Mouse (Mus musculus) hindbrain, embryonic 12.5 days (tissue): ENCODE results near the gene Rpl38. TPM values are rescaled to one million over a fixed set of nuclear protein-coding genes. Genes with fewer than 3 reads are reported as not detected.

ENCODE experiments used
- ATAC-seq: fragments of 200-750 bp; cut with Nextera tagmentation; 2 replicates; pipeline ENCODE4 v1.8.0; 2017; ENCODE audit warnings: moderate TSS enrichment; ENCODE audit not compliant: low FRiP score
- H3K27ac ChIP-seq: fragments of 300-500 bp; sonication (generic); 2 replicates; pipeline ENCODE4 v1.5.1; 2016; ENCODE audit warnings: mild to moderate bottlenecking
- H3K27me3 ChIP-seq: fragments of 300-500 bp; sonication (generic); 2 replicates; pipeline ENCODE4 v1.6.1; 2016; ENCODE audit warnings: mild to moderate bottlenecking
- H3K36me3 ChIP-seq: fragments of 300-500 bp; sonication (generic); 2 replicates; pipeline ENCODE4 v1.6.1; 2016; ENCODE audit warnings: mild to moderate bottlenecking
- H3K4me1 ChIP-seq: fragments of 300-500 bp; sonication (generic); 2 replicates; pipeline ENCODE4 v1.6.1; 2016
- H3K4me2 ChIP-seq: fragments of 300-500 bp; sonication (generic); replicated peaks from 2 replicates; pipeline ENCODE4 v1.6.1; 2016; ENCODE audit warnings: mild to moderate bottlenecking
- H3K4me3 ChIP-seq: fragments of 300-500 bp; sonication (generic); 2 replicates; pipeline ENCODE4 v1.5.1; 2016; ENCODE audit warnings: mild to moderate bottlenecking
- H3K9ac ChIP-seq: fragments of 300-500 bp; sonication (generic); 2 replicates; pipeline ENCODE4 v1.6.1; 2016; ENCODE audit warnings: mild to moderate bottlenecking, moderate library complexity
- H3K9me3 ChIP-seq: fragments of 300-500 bp; sonication (generic); replicated peaks from 2 replicates; pipeline ENCODE4 v1.6.1; 2016; ENCODE audit warnings: mild to moderate bottlenecking
- WGBS: fragments of 180-500 bp; shearing (Covaris S2); methylation state at CpG from one replicate; pipeline ENCODE4 v1.1.7; 2016; 5-methylcytosine and 5-hydroxymethylcytosine counted together
- polyA plus RNA-seq: library from polyadenylated mRNA; unstranded; fragments of >200 nt; fragmentation: Nextera tagmentation; extraction: Ambion mirVana; gene quantifications from 2 replicates; pipeline ENCODE4 v1.2.1, GENCODE M21; 2016

Gene Rpl38
- 787 and 856 TPM in 2 replicates for polyA plus RNA-seq

DNA sequence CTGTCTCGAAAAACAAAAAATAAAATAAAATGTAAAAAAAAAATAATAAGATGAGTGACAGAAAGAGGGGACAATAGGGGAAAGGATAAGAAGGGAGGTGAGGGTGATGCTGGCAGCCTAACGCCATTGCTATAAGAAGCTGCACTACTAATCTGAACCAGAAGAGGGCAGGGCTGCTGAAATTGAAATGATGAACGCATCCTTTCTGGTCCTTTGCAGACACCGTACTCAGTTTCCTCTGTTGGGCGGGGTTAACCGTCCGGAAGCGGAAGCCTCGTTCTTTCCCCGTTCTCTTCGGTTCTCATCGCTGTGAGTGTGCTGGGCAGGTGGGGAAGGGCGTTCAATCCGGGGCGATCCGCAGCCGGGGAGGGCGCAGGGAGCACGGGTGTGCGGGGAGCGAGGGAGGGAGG, at the start of gene Rpl38:
Rpl38 (plus strand) TSS at position 224 of the 410 bp plus-strand sequence.
- Histone ChIP-seq H3K4me3 (peak within 1 kb of the TSS; percentile 75), H3K36me3 (peaks cover 30% of the 10 kb centered on the region), H3K9ac (peak within 1 kb of the TSS; percentile 93), H3K4me1 (peaks cover 27% of the 10 kb centered on the region), H3K27ac (peak within 1 kb of the TSS; percentile 91), H3K27me3 (peaks cover 21% of the 10 kb centered on the region), H3K4me2 (peak within 1 kb of the TSS; percentile 96), H3K9me3 (no peaks in the 10 kb centered on the region)
- WGBS, result under 1% methylated on average over 20 of the region's 21 CpGs
- ATAC-seq, result peak; percentile 83

DNA sequence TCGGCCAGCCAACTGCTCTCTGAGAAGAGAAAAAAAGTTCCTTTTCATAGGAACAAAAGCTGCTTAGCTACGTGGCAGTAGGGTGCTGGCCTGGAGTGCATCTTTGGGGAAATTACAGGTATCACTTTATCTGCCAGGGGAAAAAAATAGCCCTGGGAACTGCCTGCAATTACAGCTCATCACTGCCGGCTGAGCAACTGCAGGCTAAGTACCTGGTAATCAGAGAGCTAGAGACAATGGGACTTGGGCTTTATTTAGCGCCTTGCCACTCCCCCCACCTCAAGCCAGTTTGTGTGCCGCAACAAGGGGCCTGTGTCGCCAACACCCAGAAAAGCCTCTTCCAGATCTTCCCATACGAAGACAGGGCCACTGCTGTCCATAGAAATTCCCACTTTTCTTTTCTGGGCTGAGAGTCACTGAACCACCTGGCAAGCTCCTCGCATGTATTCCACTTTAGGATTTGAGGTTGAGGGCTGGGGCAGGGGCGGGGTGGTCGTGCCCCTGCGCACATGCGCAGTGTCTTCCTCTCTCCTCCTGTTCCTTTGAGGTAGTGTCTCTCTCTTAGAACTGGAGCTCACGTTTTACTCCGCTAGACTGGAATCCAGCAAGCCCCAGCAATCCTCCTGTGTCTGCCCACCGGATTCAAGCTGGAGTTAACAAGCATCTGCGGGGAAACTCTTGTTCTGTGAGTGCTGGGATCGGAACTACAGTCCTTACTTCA, 49.5 kb upstream of the Rpl38 start:
- no peak overlapping the region for H3K4me3 ChIP-seq
- 47% methylated on average over 17 of the region's 17 CpGs for WGBS
- no peaks in the 10 kb centered on the region for H3K27me3 ChIP-seq
- no peaks in the 10 kb centered on the region for H3K4me1 ChIP-seq
- ATAC-seq, result no peak
- no peak overlapping the region for H3K4me2 ChIP-seq
- no peak overlapping the region for H3K27ac ChIP-seq
- H3K36me3 ChIP-seq, result no peaks in the 10 kb centered on the region
- no peaks in the 10 kb centered on the region for H3K9me3 ChIP-seq
- no peak overlapping the region for H3K9ac ChIP-seq

DNA sequence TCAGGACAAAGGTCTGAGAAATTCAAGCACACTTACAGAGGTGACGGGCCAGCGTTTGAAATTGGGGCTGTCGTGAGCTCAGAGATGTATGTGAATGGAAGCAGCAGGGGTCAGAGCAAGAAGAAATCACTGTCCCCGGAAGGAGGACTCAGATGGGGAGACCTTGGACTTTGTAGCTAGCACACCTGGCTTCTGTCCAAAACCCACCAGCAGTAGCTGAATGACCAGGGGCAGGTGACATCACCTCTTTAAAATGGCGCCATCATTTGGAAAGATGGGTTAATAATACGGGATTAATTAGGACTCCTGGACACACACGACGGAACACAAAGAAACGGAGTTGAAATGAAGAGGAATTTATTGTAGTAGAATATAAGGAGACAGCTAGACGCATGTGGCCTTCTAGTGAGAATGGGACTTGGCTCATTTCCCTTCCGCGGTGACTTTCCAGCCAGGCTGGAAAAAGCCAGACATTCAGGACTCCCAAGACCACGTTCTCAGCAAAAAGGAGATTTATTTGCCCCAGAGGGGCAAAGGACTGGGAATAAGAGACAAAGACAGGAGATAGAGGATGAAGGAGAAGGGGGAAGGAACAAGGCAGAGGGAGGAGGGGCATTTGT, 42.1 kb upstream of the Rpl38 start:
- no peak overlapping the region for H3K4me2 ChIP-seq
- no peak overlapping the region for H3K27ac ChIP-seq
- no peaks in the 10 kb centered on the region for H3K27me3 ChIP-seq
- no peak overlapping the region for H3K9ac ChIP-seq
- WGBS, result 67% methylated on average over 13 of the region's 13 CpGs
- ATAC-seq, result no peak
- H3K4me1 ChIP-seq, result no peaks in the 10 kb centered on the region
- peaks cover 8% of the 10 kb centered on the region; the same call in 1 of the 2 replicates for H3K9me3 ChIP-seq
- no peaks in the 10 kb centered on the region for H3K36me3 ChIP-seq
- H3K4me3 ChIP-seq, result no peak overlapping the region

DNA sequence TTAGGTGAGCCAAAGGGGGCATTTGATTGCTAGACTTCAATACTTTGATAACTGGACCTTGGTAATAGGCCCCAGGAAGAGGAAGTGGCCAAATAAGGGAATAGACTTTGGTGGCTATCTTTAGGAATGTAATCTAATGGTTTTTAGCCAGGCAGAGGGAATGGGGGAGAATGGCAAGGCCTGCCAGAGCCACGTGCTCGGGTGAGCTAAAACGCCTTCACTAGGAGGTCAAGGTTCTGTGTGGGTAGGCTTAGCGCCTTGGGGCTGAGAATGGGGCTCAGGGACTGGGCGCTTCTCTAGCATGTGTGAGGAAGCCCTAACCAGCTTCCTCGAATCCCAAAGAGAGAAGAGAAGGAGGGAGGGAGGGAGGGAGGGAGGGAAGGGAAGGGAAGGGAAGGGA, 41.3 kb upstream of the Rpl38 start:
- H3K27ac ChIP-seq, result no peak overlapping the region
- no peaks in the 10 kb centered on the region for H3K36me3 ChIP-seq
- no peak for ATAC-seq
- no peaks in the 10 kb centered on the region for H3K27me3 ChIP-seq
- H3K9ac ChIP-seq, result no peak overlapping the region
- peaks cover 8% of the 10 kb centered on the region; the same call in 1 of the 2 replicates for H3K9me3 ChIP-seq
- no peak overlapping the region for H3K4me2 ChIP-seq
- 80% methylated on average over 5 of the region's 6 CpGs for WGBS
- no peak overlapping the region for H3K4me3 ChIP-seq
- H3K4me1 ChIP-seq, result no peaks in the 10 kb centered on the region

DNA sequence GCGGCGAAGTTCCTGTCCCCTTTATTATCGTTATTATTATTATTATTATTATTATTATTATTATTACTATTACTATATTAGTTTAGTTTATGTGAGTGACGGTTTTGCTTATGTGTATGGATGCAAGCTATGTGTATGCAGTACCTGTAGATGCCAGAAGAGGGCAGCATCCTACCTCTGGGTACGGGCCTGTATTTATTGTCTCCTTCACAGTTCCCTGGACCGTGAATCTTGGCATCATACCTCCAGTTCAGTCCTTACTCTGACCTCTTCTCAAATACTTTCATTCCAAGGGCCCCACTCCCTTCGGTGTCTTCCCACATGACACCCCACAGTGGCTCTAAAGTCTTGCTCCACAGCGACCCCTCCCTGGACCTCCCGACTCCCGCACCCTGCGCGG, 40.3 kb upstream of the Rpl38 start:
- Histone ChIP-seq H3K4me3 (no peak overlapping the region), H3K27me3 (no peaks in the 10 kb centered on the region), H3K9me3 (peaks cover 8% of the 10 kb centered on the region; the same call in 1 of the 2 replicates), H3K4me1 (no peaks in the 10 kb centered on the region), H3K9ac (no peak overlapping the region), H3K4me2 (no peak overlapping the region), H3K27ac (no peak overlapping the region; the same call in 1 of the 2 replicates), H3K36me3 (no peaks in the 10 kb centered on the region)
- WGBS, result 75% methylated on average over 12 of the region's 12 CpGs
- ATAC-seq, result no peak

DNA sequence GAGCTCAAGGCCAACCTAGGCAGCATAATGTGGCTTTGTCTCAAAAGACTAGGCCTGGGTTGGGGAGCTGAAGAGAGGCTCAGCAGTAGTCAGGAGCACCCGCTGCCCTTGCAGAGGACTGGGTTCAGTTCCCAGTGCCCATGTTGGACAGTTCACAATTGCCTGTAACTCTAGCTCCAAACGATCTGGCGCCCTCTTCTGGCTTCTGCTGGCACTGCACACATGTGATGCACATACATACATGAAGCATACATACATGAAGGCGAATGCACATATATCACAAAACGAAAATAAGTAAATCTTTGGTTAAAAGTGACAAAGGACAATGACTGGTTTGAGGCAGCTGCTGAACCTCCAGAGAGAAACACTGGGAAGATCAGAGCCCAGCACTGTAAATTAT, 38.3 kb upstream of the Rpl38 start:
- Histone ChIP-seq H3K27ac (no peak overlapping the region), H3K27me3 (0 out of 2 replicates have a peak, but pooled peaks cover under 1% of the 10 kb centered on the region), H3K36me3 (no peaks in the 10 kb centered on the region), H3K4me1 (no peaks in the 10 kb centered on the region), H3K4me2 (no peak overlapping the region), H3K9ac (no peak overlapping the region), H3K4me3 (no peak overlapping the region), H3K9me3 (peaks cover 8% of the 10 kb centered on the region; the same call in 1 of the 2 replicates)
- ATAC-seq, result no peak
- 78% methylated on average over 5 of the region's 5 CpGs for WGBS

DNA sequence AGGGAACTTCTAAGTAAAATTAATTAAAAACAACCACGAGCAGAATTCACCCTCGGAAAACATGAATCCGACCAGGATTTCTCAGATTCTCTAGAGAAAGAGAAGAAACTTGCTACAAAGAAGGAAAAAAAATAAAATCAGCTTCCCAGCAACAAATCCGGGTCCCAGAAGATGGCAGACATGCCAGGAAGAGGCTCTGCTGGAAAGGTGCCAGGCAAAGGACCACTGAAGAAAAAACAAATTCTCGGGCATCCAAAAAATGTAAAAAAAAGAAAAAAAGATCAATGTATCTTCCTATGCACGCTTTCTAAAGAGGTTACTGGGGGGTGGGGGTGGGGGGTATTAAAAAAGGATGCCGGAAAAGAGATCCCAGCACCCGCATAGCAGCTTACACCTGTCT, 36.1 kb upstream of the Rpl38 start:
- Histone ChIP-seq H3K4me1 (peaks cover 12% of the 10 kb centered on the region), H3K9me3 (peaks cover 8% of the 10 kb centered on the region; the same call in 1 of the 2 replicates), H3K36me3 (no peaks in the 10 kb centered on the region), H3K4me2 (no peak overlapping the region), H3K27ac (no peak overlapping the region), H3K4me3 (no peak overlapping the region), H3K9ac (no peak overlapping the region), H3K27me3 (0 out of 2 replicates have a peak, but pooled peaks cover 6% of the 10 kb centered on the region)
- WGBS, result 75% methylated on average over 8 of the region's 8 CpGs
- ATAC-seq, result no peak

DNA sequence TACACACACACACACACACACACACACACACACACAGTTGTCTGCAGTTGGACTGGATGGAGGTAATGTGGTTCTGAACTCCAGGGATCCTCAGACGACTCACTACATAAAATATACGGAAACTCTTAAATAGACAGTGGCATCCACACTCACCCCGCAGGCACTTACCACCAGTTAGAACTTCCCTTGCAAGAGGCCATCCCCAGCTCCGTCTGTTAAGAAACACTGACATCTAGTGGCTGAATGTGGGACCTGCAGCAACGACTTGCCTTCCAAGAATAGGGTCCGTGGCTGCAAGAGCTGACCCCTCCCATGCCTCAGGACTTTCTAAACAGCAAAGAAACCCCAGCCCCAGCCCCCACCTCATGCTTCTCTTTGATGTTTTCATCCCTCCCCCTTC, 32.0 kb upstream of the Rpl38 start:
- no peaks in the 10 kb centered on the region for H3K36me3 ChIP-seq
- no peak overlapping the region for H3K9ac ChIP-seq
- peaks cover 23% of the 10 kb centered on the region for H3K27me3 ChIP-seq
- ATAC-seq, result peak; percentile 64
- peaks cover 36% of the 10 kb centered on the region for H3K4me1 ChIP-seq
- 0% methylated on average over 6 of the region's 6 CpGs for WGBS
- H3K9me3 ChIP-seq, result no peaks in the 10 kb centered on the region
- peak overlapping the region; percentile 19 for H3K4me2 ChIP-seq
- no peak overlapping the region for H3K4me3 ChIP-seq
- no peak overlapping the region for H3K27ac ChIP-seq

DNA sequence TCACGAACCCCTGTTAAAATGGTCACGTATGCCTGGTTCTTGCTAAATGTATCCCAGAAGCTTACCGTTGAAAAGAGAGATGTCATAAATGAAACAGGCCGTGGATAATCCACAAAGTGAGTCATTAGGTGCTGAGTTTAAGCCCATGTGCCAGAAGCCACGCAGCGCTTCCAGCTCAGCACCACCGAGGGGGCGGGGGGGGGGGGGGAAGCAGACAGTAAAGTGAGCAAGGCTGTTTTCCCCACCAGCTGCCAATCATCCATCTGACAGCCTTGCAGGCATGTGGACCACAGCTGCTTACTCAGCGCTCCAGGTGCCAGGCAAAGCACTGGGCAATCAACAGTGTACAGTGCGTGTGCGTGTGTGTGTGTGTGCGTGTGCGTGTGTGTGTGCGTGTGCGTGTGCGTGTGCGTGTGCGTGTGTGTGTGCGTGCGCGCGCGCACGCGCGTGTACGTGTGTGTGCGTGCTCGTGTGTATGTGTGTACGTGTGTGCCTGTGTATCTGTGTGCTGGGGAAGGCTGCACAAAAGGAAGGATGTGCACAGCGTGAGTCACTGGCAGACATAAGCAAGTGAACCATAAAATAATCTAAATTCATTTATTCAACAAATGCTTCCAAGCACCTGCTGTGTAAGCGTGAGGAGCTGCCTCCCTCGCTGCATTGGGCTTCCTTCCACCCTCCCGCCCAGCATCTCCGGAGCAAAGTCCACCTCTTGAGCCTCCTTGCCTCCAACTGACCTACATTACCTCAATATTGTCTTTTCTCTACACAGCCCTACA, 31.4 kb upstream of the Rpl38 start:
- H3K36me3 ChIP-seq, result no peaks in the 10 kb centered on the region
- 59% methylated on average over 33 of the region's 35 CpGs for WGBS
- peak; percentile 65 for ATAC-seq
- no peak overlapping the region for H3K9ac ChIP-seq
- no peaks in the 10 kb centered on the region for H3K9me3 ChIP-seq
- H3K4me3 ChIP-seq, result no peak overlapping the region
- H3K4me1 ChIP-seq, result peaks cover 36% of the 10 kb centered on the region
- H3K27ac ChIP-seq, result no peak overlapping the region
- H3K4me2 ChIP-seq, result peak overlapping the region; percentile 19
- peaks cover 23% of the 10 kb centered on the region for H3K27me3 ChIP-seq

DNA sequence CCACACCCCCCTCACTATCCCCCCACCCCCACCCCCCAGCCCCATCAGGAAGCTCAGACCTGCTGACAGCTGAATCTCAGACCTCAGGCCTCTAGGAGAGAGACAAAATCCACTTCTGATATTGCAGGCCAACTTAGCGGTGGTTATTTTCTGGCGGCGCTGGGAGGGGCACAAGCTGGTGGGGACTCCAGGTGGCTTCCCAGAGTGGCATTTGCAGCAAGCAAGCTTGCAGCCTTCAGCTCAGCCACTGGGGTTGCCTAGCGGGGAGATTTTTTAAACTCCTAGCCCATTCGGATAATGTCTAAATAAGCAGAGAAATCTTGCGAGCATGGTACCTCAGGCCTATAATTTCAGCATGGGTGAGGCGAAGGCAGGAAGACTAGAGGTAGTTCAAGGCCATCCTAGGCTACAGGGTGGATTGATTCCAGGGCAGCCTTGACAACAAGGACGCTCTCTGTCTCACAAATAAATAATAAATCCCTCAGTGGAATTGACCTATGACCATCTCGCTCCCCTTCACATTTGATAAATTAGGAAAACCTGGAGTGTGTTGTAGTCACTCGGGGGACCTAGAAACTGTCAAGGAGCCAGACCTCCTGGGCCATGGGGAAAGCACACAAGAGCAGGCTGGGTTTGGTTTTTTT, 29.6 kb upstream of the Rpl38 start:
- ATAC-seq, result no peak
- peaks cover 36% of the 10 kb centered on the region for H3K4me1 ChIP-seq
- no peak overlapping the region for H3K4me2 ChIP-seq
- H3K27me3 ChIP-seq, result peaks cover 23% of the 10 kb centered on the region
- no peak overlapping the region for H3K4me3 ChIP-seq
- no peaks in the 10 kb centered on the region for H3K9me3 ChIP-seq
- H3K9ac ChIP-seq, result no peak overlapping the region
- H3K36me3 ChIP-seq, result no peaks in the 10 kb centered on the region
- 53% methylated on average over 10 of the region's 10 CpGs for WGBS
- H3K27ac ChIP-seq, result no peak overlapping the region

DNA sequence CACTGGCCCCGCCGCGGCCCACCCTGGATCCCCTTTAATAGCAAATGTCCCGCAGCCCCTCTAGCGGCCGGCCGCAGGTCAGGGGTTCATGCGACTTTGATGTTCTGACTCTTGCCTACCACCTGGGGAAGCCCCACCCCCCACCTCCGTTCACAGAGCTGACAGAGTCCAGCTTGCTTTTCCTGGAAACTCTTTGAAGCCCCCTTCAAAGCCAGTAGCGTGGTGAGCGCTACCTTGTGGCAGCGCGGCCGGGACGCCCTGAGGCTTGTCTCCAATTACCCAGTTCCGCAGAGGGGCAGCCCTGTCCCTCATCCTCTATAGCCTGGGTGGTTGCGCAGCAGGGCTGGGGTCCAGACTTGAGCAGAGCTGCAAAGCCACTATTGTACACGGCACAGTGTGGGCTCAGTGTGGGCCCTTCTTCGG, 28.6 kb upstream of the Rpl38 start:
- Histone ChIP-seq H3K4me2 (peak overlapping the region; percentile 31), H3K27ac (no peak overlapping the region), H3K9ac (0 out of 2 replicates have a peak overlapping the region, but pooled peaks have one; percentile 8), H3K9me3 (no peaks in the 10 kb centered on the region), H3K36me3 (no peaks in the 10 kb centered on the region), H3K27me3 (peaks cover 23% of the 10 kb centered on the region), H3K4me3 (no peak overlapping the region), H3K4me1 (peaks cover 36% of the 10 kb centered on the region)
- ATAC-seq, result 0 out of 2 replicates have a peak, but pooled peaks have one; percentile 33
- WGBS, result 3% methylated on average over 19 of the region's 19 CpGs

DNA sequence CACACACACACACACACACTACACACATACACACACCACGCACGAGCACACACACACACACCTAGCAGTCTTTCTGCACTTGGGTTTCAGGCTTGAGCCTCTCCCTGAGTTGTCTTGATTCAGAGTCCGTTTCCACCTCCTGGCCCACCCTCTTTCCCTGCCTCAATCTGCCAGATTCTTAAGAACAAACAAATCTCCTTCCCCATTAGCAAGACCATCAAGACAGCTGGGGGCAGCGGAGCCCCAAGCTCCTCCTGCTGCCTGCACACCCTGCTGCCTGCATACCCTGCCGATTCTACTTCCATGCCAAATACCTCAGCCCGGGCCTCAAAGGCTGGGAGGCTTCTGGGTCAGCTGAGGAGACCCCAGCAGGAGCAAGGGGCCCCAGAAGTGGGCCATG, 27.7 kb upstream of the Rpl38 start:
- no peak overlapping the region for H3K27ac ChIP-seq
- H3K36me3 ChIP-seq, result no peaks in the 10 kb centered on the region
- no peak overlapping the region for H3K4me2 ChIP-seq
- peaks cover 36% of the 10 kb centered on the region for H3K4me1 ChIP-seq
- no peak overlapping the region for H3K4me3 ChIP-seq
- no peak for ATAC-seq
- 36% methylated on average over 6 of the region's 6 CpGs for WGBS
- peaks cover 17% of the 10 kb centered on the region for H3K27me3 ChIP-seq
- no peak overlapping the region for H3K9ac ChIP-seq
- H3K9me3 ChIP-seq, result no peaks in the 10 kb centered on the region
